Mouse (Mus musculus): ENCODE data around the gene Cecr2. TPM values are rescaled to one million over a fixed set of nuclear protein-coding genes. Genes with fewer than 3 reads are reported as not detected.
A peak's percentile ranks its signal among the peaks of the same experiment; 100 is the strongest.

The Cecr2 gene
- total RNA-seq, 2 experiments from 2014 or later = 3.1 to 3.2 TPM

DNA sequence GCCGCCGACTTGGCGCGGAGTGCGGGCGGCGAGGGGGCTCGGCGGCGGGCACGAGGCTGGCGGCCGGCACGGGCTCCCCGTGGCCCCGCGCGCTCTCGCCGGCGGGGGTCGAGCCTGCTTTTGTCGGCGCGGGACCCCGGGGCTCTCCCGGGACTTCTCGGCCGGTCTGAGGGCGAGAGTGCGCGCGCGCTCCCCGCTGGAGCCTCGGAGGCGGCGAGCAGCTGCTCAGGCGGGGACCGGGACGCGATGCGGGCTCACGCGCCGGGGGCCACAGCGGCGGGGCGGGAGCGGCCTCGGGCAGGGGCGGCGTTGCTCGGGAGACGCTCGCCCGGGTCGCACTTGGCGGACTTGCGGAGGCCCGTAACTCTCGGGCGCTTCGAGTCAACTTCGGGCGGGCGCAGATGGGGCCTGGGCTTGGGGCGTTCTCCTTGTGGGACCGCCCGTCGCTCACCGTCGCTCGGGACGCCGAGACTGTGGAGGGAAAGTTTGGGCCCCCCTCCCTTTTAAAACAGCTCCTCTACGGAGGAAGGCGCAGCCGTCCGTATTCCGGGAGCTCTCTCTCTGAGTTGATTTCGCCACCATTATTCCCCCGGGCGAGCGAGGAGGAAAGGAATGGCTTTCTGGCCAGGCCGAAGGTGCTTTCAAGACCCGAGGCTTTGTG is 722 bp downstream of the Cecr2 start:
- DNase-seq = peak; percentile 62
- intact Hi-C loops (cut with DNase I) = no loop called here

DNA sequence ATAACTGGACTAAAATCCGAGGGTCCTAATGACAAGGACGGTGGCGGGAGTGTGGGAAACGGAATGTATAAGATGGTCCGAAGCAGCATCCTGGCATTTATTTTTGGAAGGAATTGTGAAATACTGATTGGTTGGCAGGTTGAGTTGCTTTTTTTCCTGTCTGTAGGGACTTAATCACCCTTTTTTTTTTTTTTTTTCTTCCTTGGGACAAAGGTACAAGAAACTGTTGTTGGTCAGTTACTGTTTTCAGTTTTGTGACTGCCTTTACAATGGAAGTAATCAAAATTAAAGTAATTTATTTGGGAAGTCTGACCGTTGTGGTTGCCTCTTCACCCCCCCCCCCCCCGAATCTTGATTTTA is 1.2 kb downstream of the Cecr2 start:
- DNase-seq = no peak
- intact Hi-C loops (cut with DNase I) = no loop called here

DNA sequence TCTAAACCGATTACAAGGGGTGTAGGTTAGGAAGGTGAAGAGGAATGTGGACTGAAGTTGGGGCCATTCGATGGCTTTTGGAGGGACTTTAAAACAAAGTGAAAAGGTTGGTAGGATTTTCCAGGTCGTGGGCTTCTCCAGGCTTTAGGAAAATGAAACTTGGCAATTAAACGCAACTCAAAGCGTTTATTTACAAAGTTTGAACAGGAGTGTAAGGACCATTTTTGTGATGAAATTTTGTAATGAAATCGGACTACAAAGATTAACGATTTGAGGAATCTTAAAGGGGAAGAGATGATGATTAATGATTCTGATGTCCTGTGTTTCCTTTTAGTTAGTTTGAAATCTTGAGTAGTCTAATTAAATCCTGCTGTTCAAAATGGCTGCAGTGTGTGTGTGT is 1.7 kb downstream of the Cecr2 start:
- intact Hi-C loops (cut with DNase I) = no loop called here

DNA sequence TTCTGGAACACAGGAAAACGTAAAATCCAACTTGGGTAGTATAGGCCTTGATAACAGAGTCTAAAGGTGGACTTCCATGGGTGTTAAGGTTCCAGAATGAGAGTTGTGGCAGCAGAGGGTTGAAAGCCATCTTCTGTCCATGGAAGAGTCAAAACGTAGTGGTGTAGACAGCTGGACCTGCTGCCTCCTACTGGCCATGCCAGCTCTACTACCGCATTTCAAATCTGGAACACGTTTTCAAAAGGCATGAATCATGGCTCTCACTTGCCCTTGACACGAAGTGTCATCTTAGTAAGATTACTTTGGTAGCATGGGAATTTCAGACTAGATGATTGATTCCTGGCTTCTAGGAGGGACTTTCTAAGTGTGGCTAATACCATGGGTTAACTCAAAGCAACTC is 8.0 kb downstream of the Cecr2 start:
- intact Hi-C loops (cut with DNase I) = no loop called here
- no peak for DNase-seq

More for the DNA sequence above, 1.7 kb downstream of the Cecr2 start:
- no peak for DNase-seq

DNA sequence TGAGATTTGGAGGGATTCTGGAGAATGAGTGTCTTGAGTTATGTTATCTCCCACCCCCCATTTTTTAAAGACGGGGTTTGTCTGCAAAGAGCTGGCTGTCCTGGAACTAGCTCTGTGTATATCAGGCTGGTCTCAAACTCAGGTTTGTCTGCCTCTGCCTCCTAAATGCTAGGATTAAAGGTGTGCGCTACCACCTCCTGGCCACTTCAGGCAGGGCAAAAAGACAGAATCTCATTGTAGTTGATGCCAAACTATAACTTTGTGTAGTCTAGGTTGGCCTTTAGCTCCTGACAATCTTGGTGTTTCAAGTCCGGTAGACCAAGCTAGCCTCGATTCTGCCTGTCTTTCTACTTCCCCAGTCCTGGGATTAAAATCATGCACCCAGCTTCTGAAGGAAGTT is 8.7 kb downstream of the Cecr2 start:
- no peak for DNase-seq
- intact Hi-C loops (cut with DNase I) = no loop called here

DNA sequence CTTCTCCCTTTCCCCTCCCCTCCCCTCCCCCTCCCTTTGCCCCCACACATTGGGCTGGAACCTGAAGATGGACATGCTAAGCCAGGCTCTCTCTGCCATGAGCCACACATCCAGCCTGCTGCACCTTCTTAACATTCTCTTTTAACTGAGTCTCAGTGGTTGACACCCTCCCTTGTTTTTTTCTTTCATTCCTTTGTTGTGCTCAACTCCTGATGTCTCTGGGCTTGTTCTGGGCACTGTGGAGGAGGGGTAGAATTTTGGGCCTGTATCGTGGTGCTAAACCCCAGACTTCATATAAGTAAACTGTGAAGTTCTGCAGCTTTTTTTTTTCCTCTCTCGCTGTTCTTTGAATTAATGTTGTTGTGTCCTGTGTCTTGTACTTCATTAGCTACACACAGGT is 9.8 kb downstream of the Cecr2 start:
- no peak for DNase-seq
- intact Hi-C loops (cut with DNase I) = no loop called here

DNA sequence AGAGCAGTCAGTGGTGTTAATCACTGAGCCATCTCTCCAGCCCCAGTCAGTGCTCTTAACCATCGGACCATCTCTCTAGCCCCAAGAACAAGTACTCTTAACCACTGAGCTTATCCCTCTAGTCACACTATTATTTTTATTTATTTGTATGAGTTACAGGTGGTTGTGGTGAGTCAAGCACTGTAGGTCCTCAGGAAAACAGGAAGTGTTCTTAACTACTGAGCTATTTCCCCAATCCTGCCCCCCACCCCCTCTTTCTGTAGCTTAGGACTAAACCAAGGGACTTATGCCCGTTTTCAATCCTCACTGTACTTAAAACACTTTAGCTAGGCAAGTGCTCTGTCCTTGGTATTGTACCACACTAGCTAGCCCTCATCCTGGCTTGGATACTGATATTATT is 17.2 kb downstream of the Cecr2 start:
- intact Hi-C loops (cut with DNase I) = no loop called here
- DNase-seq = no peak

DNA sequence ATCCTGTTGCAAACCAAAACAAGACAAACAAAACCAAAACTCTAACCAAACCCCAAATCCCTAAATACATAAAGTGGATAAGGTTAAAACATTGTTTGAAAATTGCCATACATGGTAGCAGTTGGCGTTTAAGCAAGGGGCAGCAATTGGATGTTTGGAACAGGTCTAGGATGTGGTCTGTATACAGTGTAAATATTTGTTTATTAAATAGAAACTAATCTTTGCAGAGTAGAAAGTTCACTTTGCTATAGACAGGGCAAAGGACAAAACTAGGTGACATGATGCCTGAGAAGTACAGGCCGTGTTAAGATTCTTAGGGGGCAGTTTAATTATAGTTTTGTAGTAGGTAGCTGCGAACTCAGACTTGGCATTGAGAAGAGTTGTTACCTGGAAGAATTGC is 18.6 kb downstream of the Cecr2 start:
- intact Hi-C loops (cut with DNase I) = no loop called here
- DNase-seq = no peak

DNA sequence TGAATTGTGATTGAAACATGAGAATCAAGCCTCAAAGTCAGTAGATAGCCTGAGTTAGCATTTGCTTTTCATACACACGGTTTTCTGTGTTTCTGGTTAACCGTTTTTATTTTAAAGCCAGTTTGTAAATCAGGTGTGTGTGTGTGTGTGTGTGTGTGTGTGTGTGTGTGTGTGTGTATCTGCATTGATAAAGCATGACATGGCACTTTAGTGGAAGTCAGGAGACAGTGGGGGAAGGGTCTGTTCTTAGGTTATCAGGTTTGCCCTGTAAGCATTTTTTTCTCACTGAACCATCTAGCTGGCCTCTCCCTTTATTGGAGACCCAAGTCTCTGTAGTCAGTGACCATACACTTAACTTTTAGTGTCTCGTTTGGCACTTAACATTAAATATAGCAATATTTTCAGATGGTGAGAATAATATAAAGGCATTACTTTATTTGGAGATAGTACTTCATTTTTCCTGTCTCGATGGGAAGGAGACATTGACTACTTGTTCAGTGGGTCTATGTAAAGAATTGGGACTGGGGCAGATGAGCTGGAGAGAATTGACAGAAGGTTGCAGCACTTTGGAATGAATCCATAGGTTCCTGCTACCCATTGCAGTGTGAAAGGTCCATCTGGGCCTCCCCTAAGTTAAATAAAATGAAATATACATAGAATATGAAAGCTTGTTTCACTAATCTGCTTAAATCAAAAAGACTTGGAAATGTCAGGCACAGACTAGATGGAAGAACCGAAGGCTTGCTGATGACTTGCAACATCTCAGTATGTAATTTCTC is 20.9 kb downstream of the Cecr2 start:
- intact Hi-C loops (cut with DNase I) = no loop called here
- no peak for DNase-seq

DNA sequence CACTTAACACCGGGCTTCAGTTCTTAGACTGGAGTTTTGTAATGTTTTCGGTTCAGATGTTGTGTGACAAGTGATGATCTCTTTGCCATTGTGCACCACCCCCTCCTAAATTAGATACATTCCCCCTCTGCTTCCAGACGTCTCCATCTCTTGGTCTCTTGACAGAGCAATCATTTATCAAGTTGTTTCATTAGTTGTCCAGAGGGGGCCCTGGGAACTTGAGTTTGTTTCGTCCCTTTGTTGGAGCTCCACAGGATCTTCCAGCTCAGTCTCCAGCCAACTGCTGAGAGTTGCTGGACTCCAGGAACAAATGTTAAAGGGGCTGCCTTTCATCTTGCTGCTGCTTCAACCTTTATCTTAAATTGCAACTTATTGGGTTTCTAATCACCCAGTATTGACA is 34.1 kb downstream of the Cecr2 start:
- DNase-seq = peak; percentile 24
- intact Hi-C loops (cut with DNase I) = no loop called here

DNA sequence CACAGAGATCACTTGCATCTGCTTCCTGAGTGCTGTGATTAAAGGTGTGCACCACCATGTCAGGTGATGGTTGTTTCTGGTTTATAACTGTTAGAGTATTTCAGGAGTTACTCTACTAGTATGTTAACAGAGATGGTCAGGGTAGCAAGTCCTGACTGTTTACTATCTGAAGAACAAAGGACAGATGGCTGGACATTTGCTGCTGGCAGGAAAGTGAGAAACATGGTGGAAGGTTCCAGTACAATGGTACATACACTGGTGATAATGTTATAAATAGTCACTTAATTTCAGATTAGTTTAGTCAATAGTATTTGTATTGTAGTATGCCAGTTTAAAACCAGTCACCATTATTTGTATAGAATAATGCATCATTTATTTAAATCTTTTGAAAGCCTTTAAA is 38.2 kb downstream of the Cecr2 start:
- intact Hi-C loops (cut with DNase I) = no loop called here
- no peak for DNase-seq

DNA sequence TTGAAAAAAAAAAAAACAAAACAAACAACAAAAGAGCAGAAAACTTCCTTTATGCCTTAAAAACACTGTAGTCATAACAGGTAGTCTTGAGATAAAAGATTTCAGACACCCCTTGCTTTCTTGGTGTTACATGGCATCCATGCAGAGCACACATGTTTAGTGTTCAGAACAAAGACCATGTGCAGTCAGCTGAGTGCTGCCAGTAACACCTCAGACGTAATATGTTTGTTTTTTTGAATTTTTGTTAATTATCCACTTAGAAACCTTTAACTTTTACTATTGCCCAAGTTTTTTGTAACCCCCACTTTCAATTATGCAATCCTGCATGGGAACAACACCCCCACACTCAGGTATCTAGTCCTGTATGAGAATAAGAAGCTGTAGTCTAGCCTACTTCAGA is 42.6 kb downstream of the Cecr2 start:
- DNase-seq = no peak
- intact Hi-C loops (cut with DNase I) = no loop called here

DNA sequence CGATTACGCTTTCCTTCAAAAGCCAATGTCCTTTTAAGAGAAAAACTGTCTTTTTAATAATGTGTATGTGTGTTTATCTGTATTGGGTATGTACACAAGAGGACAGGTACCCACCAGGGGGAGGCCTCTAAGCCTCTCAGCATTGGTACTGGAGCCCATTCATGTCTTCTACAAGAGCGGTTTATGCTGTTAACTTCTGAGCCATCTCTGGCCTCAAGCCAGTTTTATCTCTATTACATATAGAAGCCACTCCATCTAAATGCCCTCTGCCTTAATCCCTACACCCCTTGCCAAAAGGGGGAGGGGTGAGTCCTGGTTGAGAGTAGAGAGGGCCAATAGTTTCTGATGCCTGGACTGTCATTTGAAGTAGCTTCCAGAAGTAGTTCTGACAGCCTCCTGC is 48.6 kb downstream of the Cecr2 start:
- no peak for DNase-seq
- intact Hi-C loops (cut with DNase I) = no loop called here

DNA sequence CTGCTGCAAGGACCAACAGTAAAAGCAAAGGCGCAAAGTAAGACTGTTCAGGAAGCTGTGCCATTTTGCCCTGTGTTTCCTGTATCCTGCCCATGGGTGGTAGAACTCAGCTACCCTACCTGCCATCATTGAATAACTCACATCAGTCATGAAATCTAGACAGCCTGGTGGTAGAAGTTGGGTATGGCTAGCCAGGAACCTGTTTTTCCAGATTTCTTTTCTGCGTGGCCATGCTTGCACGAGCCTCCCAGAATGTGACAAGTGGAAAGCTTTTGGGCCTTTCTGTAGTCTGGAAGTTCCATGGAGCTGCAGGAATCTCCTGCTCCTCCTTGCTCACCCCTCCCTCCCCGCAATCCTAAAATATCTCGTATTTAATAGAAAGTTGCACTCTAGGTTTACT is 49.1 kb downstream of the Cecr2 start:
- intact Hi-C loops (cut with DNase I) = no loop called here
- no peak for DNase-seq

DNA sequence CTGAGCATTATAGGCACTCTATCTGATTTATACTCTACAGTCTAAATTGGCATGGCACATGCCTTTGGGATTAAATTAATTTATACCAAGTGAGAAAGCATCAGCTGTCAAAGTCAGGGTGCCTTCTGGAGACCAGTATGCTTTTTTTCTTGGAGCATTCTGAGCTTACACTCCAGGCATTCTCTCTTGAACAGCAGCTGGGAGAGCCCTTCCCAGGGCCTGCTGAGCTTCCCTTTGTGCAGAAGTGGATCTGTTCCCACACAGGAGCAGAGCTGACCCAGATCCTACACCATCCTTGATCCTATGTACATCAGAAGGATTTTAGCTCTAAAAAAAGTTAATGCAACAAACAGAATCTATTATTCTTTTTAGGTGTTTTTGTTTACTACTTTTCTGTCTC is 49.7 kb downstream of the Cecr2 start:
- intact Hi-C loops (cut with DNase I) = no loop called here
- peak; percentile 11 for DNase-seq

DNA sequence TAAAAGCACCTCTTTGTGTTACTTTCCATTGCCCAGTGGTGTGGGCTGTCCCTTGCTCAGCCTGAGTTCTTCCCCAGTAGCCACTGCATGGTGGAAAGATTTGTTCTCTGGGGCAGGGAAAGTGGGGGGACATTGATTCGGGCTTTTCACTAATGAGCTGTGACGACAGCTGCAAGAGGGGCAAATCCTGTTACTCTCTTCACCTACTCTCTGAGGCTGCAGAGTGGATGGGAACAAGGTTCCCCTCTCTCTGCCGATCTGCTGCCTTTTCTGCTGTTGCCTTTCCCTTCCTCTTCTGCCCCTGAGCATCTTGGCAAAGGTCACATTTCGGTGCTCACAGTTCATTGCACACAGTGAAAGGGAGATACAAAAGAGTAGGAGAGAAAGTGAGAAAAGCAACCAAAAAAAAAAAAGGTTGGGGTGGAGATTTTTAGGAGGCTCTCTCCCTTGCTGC is 50.4 kb downstream of the Cecr2 start:
- intact Hi-C loops (cut with DNase I) = no loop called here
- DNase-seq = peak; percentile 8

DNA sequence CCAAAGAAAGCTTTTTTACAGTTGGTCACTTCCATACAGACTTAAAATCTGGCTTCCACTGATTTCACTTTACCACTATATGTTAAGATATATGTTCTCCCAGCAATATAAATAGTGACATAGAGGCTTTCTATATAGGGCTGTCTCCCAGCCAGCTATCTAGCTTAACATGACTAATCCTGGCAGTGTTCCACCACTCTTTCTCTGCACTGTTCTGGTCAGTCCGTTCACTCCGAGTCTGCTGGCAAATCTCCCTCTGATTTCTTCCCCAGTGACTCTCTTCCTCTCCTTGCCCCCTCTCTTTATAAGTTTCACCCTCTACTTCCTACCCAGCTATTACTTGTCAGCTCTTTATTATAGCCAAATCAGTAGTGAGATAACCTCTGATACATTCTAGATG is 59.8 kb downstream of the Cecr2 start:
- no peak for DNase-seq

DNA sequence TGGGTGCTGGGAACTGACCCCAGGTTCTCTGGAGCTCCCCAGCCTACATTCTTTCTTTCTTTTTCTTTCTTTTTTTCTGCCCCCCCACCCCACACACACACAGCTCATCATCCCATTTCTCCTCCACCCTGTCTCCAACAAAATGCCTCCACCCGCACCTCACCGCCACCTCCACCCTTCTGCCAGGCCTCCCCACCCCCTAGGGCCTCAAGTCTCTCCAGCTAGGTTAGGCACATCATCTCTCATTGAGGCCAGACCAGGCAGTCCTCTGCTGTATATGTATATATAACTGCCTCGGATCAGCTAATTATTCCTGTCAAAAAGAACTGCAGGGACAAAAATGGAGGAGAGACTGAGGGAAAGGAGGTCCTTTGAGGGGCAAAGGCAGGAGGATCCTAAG is 69.8 kb downstream of the Cecr2 start:
- DNase-seq = no peak
- intact Hi-C loops (cut with DNase I) = loop anchor here (2.0 kb wide), 1 partner anchor 197 kb away; no protein-coding TSS in a partner anchor

More for the DNA sequence above, 59.8 kb downstream of the Cecr2 start:
- intact Hi-C loops (cut with DNase I) = no loop called here

DNA sequence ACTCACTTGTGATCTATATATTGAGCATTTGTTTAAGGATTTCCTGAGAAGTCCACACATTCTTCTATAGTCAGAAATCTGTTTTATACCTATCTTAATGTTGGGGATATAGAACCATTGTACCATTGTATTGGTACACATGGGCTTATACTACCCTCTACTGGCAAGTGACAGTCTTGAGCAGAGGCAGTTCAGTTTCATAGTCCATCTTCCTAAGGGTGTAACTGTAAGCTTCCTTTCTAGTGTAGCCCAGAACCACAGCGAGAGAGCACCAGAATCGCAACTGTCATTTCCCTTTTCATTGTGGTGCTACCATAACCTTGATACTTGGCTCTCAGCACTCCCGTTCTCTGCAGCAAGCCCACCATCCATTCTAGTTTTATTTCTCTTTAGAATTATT is 70.4 kb downstream of the Cecr2 start:
- peak; percentile 10 for DNase-seq

DNA sequence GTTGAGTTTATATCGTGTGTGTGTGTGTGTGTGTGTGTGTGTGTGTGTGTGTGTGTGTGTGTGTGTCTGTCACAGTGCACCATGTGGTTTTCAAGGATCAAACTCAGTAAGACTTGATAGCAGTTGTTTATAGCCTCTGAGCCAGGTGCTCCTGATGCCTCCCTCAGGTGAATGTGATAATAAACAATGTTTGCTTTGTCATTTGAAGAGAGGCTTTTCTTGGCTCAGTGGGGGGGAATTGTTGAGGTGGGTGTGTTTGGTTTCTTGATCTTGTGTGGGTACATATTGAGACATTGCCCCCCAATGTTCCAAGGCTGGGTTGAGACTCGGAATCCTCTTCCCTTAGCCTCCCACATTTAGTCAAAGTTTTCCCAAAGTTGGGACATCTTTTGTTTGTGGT is 77.0 kb downstream of the Cecr2 start:
- intact Hi-C loops (cut with DNase I) = no loop called here
- DNase-seq = no peak

More for the DNA sequence above, 70.4 kb downstream of the Cecr2 start:
- intact Hi-C loops (cut with DNase I) = loop anchor here (2.0 kb wide), 1 partner anchor 198 kb away; no protein-coding TSS in a partner anchor

DNA sequence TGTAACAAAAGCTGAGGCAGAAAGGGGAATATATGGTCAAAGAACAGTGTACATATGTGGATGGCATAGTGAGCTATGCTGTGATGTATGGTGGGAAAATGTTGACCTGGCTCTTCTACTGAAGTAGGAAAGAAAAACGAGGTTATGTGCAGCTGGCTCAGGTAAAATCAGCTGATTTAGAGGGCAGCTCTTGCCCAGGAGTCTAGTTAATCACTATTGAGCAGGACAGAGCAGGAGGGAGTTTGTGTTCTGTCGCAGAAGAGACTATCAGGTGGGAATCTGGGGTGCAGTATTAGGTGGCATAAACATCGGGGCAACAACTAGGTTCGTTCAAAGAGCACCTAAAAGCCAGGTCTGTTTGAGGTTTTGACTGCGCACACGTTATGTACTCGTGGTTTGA is 78.1 kb downstream of the Cecr2 start:
- DNase-seq = no peak
- intact Hi-C loops (cut with DNase I) = no loop called here

DNA sequence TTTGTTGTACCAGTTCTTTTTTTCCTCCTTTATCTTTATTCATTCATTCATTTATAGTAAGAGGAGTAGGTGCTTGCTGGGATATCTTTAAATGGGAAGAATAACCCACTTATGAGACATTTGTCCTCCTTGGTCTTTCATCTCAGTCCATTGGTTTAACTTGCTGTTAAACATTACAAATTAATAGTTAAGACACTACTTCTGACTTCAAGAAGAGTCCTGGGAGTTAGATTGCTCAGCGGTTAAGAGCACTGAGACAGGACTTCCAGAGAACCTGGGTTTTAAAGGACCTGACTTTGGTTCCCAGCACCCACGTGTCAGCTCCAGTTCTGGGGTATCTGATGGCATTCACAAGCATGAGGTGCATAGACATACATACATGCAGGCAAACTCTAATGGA is 80.2 kb downstream of the Cecr2 start:
- no peak for DNase-seq
- intact Hi-C loops (cut with DNase I) = no loop called here

All from left cerebral cortex, postnatal 4 days (tissue).